Mouse (Mus musculus) limb, embryonic 13.5 days (tissue): ENCODE results near the gene Tec. TPM values are rescaled to one million over a fixed set of nuclear protein-coding genes. Genes with fewer than 3 reads are reported as not detected.

Experiments used
- ATAC-seq: fragments of 200-750 bp; cut with Nextera tagmentation; 2 replicates; pipeline ENCODE4 v1.8.0; 2017; ENCODE audit warnings: low read depth, moderate number of reproducible peaks, moderate TSS enrichment; ENCODE audit not compliant: low FRiP score
- H3K27ac ChIP-seq: fragments of 300-500 bp; sonication (generic); 2 replicates; pipeline ENCODE4 v1.5.1; 2015; ENCODE audit warnings: inconsistent platforms, mild to moderate bottlenecking, moderate library complexity
- H3K27me3 ChIP-seq: fragments of 300-500 bp; sonication (generic); 2 replicates; pipeline ENCODE4 v1.6.1; 2015; ENCODE audit warnings: mild to moderate bottlenecking, inconsistent platforms
- H3K36me3 ChIP-seq: fragments of 300-500 bp; sonication (generic); 2 replicates; pipeline ENCODE4 v1.6.1; 2015; ENCODE audit warnings: inconsistent platforms, mild to moderate bottlenecking, moderate library complexity
- H3K4me1 ChIP-seq: fragments of 300-500 bp; sonication (generic); 2 replicates; pipeline ENCODE4 v1.6.1; 2015; ENCODE audit warnings: inconsistent platforms
- H3K4me2 ChIP-seq: fragments of 300-500 bp; sonication (generic); replicated peaks from 2 replicates; pipeline ENCODE4 v1.6.1; 2015; ENCODE audit warnings: inconsistent platforms, mild to moderate bottlenecking, moderate library complexity
- H3K4me3 ChIP-seq: fragments of 300-500 bp; sonication (generic); 2 replicates; pipeline ENCODE4 v1.5.1; 2015; ENCODE audit warnings: moderate library complexity, mild to moderate bottlenecking, inconsistent platforms
- H3K9ac ChIP-seq: fragments of 300-500 bp; sonication (generic); 2 replicates; pipeline ENCODE4 v1.6.1; 2015; ENCODE audit warnings: mild to moderate bottlenecking, inconsistent platforms
- H3K9me3 ChIP-seq: fragments of 300-500 bp; sonication (generic); 2 replicates; pipeline ENCODE4 v1.6.1; 2016; ENCODE audit warnings: inconsistent platforms
- WGBS: fragments of 180-500 bp; shearing (Covaris S2); methylation state at CpG from one replicate; pipeline ENCODE4 v1.1.7; 2015; 5-methylcytosine and 5-hydroxymethylcytosine counted together
- polyA plus RNA-seq: library from polyadenylated mRNA; unstranded; fragments of >200 nt; fragmentation: Nextera tagmentation; extraction: Ambion mirVana; gene quantifications from 2 replicates; pipeline ENCODE4 v1.2.1, GENCODE M21; 2015

Tec gene
- polyA plus RNA-seq, 1 experiment from 2014 or later = 5.5 TPM

DNA sequence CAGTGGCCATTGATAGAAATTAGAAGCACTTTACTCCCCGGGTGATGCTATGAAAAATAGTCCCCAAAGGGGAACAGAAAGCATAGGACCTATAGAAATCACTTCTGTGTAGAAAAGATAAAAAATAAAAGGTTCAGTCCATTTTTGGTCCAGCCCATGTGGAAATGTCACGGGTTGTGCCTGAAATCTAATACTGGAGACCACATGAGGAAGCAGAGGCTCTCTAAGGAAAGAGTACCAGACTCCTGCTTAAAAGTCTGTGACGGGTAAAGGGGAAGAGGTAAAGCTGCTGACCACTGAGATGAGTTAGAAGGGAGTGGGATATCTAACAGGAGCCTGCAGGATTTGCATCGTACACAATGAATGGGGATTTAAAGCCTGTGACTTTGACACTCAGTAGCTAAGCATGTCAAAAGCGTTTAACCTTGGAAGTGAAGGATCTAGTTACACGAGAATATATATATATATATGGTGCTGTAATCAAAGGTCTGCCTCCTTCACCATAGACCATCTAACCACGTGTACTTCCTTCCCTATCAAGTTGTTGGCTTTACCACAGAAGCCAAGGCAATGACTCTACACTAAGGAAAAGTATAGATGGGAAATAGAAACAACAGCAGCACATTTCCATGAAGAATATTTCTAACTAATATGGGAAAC, 6.4 kb downstream of the Tec start:
- H3K4me1 ChIP-seq = peaks cover 11% of the 10 kb centered on the region; the same call in 1 of the 2 replicates
- no peak overlapping the region for H3K9ac ChIP-seq
- H3K4me2 ChIP-seq = no peak overlapping the region
- H3K27me3 ChIP-seq = peaks cover 29% of the 10 kb centered on the region
- no peak overlapping the region for H3K4me3 ChIP-seq
- no peak for ATAC-seq
- WGBS = 61% methylated on average over 7 of the region's 7 CpGs
- peaks cover 11% of the 10 kb centered on the region; the same call in 1 of the 2 replicates for H3K9me3 ChIP-seq
- no peaks in the 10 kb centered on the region for H3K36me3 ChIP-seq
- H3K27ac ChIP-seq = no peak overlapping the region

DNA sequence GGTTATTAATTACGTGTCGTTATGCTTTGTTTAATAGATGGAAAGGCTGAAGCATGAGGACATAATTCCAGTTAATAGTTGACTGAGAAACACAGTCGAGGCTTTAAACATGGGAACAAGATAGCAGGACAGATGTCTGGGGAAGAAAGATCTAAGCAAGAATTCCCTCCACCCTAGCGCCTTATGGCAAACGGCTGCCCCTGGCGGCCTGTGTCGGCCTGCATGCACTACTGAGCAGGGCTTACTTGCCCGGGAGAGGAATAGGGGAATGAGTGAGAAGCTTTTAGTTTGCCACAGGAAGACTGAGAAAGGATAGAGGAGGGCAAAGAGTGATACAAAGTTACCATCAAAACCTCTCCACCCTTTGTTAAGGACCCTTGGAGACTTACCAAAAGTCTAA, 7.4 kb downstream of the Tec start:
- peaks cover 11% of the 10 kb centered on the region; the same call in 1 of the 2 replicates for H3K9me3 ChIP-seq
- 74% methylated on average over 8 of the region's 8 CpGs for WGBS
- H3K27me3 ChIP-seq = peaks cover 19% of the 10 kb centered on the region
- no peak for ATAC-seq
- H3K27ac ChIP-seq = no peak overlapping the region
- no peaks in the 10 kb centered on the region for H3K36me3 ChIP-seq
- H3K4me1 ChIP-seq = peaks cover 21% of the 10 kb centered on the region; the same call in 1 of the 2 replicates
- no peak overlapping the region for H3K4me2 ChIP-seq
- no peak overlapping the region for H3K9ac ChIP-seq
- no peak overlapping the region for H3K4me3 ChIP-seq

DNA sequence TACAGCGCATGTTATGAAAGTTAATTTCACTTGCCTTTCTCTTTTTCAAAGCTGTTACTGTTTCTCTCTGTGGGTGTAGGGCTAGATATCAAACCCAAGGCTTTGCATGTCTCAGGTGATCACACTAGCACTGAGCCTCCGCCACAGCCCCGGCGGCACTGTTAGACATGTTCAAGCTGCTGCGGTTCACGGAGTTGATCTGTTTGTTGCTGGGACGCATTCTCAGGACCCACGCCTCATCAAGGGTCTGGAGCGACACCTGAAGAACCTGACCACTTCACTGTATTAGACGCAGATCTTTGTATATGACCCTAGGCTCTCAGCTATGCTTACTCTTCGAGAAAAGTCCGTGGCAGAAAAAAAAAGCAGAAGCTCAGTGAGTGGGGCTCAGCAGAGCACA, 10.0 kb downstream of the Tec start:
- Histone ChIP-seq H3K4me1 (peaks cover 29% of the 10 kb centered on the region; the same call in 1 of the 2 replicates), H3K36me3 (no peaks in the 10 kb centered on the region), H3K4me3 (no peak overlapping the region), H3K27me3 (no peaks in the 10 kb centered on the region), H3K9me3 (peaks cover 11% of the 10 kb centered on the region; the same call in 1 of the 2 replicates), H3K27ac (no peak overlapping the region), H3K9ac (no peak overlapping the region), H3K4me2 (no peak overlapping the region)
- WGBS = 89% methylated on average over 12 of the region's 12 CpGs
- ATAC-seq = no peak

DNA sequence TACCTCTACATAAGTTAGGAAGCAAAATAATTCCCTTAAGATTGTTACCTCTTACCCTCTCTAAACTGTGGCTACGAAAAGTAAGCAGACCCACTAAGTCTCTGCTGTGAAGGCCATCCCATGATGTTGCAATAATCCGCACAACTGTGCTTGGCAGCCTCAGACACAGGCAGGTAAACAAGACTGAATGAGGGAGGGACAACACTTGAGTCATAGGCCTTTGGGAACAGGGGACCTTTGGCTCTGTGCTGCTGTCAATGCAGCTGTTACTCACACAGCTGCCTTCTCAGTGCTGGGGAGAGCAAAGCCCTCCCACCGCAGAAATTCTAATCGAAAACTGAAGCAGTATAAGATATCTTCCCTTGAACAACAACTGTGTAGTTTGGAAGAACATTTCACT, 10.5 kb downstream of the Tec start:
- ATAC-seq = no peak; the same call in 1 of the 2 replicates
- WGBS = 75% methylated on average over 4 of the region's 4 CpGs
- H3K9ac ChIP-seq = no peak overlapping the region
- H3K4me1 ChIP-seq = peaks cover 29% of the 10 kb centered on the region; the same call in 1 of the 2 replicates
- H3K27me3 ChIP-seq = no peaks in the 10 kb centered on the region
- H3K9me3 ChIP-seq = peaks cover 11% of the 10 kb centered on the region; the same call in 1 of the 2 replicates
- no peaks in the 10 kb centered on the region for H3K36me3 ChIP-seq
- H3K4me3 ChIP-seq = no peak overlapping the region
- H3K4me2 ChIP-seq = no peak overlapping the region
- H3K27ac ChIP-seq = no peak overlapping the region

DNA sequence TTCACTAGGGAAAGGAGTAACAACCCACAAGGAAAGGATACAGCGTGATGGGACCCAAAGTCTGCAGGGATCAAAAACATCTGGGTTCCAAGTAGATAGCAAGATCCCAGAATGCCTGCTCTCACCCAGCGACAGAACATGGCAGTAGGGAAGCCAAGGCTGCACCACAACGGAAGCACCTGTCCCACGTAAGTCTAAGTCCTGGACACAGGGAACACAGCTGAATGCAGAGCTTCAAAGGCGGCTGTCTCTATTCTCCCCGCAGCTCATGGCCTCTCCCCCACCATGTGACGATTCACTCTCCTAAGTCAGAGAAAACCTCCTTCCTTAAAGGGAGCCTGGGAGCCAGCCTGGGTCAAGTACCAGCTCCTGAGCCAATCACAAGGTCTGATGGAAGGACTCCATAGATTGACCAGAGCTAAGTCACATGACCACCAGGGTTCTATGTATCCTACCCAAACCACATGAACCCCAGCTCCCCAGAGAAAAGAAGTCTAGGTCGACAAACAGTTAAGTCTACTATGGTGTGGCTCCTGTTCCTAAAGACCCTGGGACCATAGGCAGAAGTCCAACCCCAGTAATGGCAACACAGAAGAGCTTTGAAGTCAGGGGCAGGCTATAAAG, 11.9 kb downstream of the Tec start:
- Histone ChIP-seq H3K36me3 (no peaks in the 10 kb centered on the region), H3K27ac (no peak overlapping the region), H3K4me3 (no peak overlapping the region), H3K9me3 (peaks cover 11% of the 10 kb centered on the region; the same call in 1 of the 2 replicates), H3K4me1 (peaks cover 25% of the 10 kb centered on the region; the same call in 1 of the 2 replicates), H3K4me2 (no peak overlapping the region), H3K27me3 (no peaks in the 10 kb centered on the region), H3K9ac (no peak overlapping the region)
- 0 out of 2 replicates have a peak, but pooled peaks have one; percentile 0 for ATAC-seq
- WGBS = 76% methylated on average over 8 of the region's 8 CpGs

DNA sequence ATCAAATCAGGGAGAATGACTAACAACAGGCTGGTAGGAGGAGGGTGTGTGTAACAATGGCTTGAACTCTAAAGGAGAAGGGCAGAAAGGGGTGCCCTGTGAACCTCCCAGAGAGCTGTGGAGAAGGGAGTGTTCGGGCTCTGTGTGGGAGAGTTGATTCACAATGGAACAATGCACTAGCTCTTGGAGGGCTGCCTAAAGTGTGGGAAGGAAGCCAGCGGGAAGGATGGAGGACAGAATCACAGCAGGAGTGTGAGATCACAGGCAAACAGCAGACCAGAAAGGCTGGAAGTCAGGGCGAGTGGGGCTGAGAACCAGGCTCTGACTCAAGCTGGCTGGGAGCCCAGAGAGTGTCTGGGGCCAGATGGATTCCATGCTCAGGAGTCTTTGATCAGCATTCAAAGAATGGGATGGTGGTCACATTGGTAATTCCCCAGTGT, 12.6 kb downstream of the Tec start:
- H3K27me3 ChIP-seq = no peaks in the 10 kb centered on the region
- H3K4me1 ChIP-seq = peaks cover 25% of the 10 kb centered on the region; the same call in 1 of the 2 replicates
- peaks cover 11% of the 10 kb centered on the region; the same call in 1 of the 2 replicates for H3K9me3 ChIP-seq
- ATAC-seq = peak; percentile 87
- H3K27ac ChIP-seq = peak overlapping the region; percentile 29; the same call in 1 of the 2 replicates
- no peak overlapping the region for H3K4me2 ChIP-seq
- no peak overlapping the region for H3K4me3 ChIP-seq
- no peak overlapping the region for H3K9ac ChIP-seq
- WGBS = 28% methylated on average over 3 of the region's 3 CpGs
- no peaks in the 10 kb centered on the region for H3K36me3 ChIP-seq

DNA sequence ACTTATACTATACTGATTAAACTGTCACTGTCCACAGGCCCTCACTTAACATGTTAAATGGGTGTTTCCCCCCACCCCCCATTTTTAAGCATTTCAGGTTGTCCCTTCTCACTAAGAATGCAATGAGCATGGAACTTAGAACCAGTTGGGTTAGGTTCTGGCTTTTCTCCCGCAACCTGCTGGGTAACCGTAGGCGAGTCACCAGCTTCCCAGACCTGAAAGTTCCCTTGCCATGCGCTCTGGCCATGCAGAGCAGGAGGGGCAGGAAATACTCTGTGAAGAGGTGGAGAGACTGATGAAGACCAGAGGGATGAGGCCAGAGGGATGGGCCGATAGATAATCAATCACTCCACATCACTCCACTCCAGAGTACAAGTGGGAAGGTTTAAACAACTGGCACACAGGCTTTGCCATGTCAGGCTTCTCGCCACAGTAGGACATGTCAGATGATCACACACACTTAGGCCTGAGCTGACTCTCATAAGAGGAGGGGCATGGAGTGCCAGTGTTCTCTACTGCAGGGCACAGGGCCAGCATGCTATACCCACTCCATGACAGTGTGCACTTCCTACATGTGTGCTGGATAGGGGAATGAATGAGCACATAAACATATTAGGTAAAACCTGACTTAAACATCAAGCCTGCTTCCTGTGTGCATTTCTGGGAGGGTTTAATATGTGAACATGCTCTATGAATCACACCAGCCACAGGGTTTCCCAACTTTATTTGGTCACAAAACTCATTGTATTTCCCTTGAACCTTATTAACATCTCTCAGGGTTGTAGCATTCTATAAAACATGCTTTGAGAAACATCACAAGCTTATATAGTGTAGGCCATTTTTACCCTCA, 13.9 kb downstream of the Tec start:
- ATAC-seq = no peak
- Histone ChIP-seq H3K4me3 (no peak overlapping the region), H3K9me3 (peaks cover 4% of the 10 kb centered on the region; the same call in 1 of the 2 replicates), H3K4me1 (peaks cover 25% of the 10 kb centered on the region; the same call in 1 of the 2 replicates), H3K4me2 (no peak overlapping the region), H3K9ac (no peak overlapping the region), H3K27ac (0 out of 2 replicates have a peak overlapping the region, but pooled peaks have one; percentile 28), H3K27me3 (no peaks in the 10 kb centered on the region), H3K36me3 (no peaks in the 10 kb centered on the region)
- WGBS = 75% methylated on average over 6 of the region's 6 CpGs

DNA sequence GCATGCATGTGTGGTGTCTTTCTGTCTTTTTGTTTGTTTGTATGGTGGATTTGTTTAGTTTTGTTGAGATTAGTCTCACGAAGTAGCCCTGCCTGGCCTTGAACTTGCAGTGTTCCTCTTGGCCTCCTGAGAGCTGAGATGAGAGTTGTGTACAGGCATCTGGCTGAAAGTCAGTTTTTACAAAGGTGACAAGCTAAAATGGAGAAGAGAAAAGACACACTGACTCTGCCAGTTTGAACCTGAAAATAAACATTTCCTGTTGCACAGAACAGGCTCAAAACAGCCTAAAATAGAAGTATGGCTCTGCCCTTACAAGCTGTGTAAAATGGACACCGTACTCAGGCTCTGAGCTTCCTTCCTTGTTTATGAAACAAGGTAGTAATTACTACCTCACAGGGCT, 14.9 kb downstream of the Tec start:
- Histone ChIP-seq H3K27ac (no peak overlapping the region), H3K9ac (no peak overlapping the region), H3K4me2 (no peak overlapping the region), H3K9me3 (no peaks in the 10 kb centered on the region), H3K4me1 (peaks cover 27% of the 10 kb centered on the region; the same call in 1 of the 2 replicates), H3K27me3 (no peaks in the 10 kb centered on the region), H3K4me3 (no peak overlapping the region), H3K36me3 (no peaks in the 10 kb centered on the region)
- ATAC-seq = no peak
- WGBS = 75% methylated on average over 2 of the region's 2 CpGs

DNA sequence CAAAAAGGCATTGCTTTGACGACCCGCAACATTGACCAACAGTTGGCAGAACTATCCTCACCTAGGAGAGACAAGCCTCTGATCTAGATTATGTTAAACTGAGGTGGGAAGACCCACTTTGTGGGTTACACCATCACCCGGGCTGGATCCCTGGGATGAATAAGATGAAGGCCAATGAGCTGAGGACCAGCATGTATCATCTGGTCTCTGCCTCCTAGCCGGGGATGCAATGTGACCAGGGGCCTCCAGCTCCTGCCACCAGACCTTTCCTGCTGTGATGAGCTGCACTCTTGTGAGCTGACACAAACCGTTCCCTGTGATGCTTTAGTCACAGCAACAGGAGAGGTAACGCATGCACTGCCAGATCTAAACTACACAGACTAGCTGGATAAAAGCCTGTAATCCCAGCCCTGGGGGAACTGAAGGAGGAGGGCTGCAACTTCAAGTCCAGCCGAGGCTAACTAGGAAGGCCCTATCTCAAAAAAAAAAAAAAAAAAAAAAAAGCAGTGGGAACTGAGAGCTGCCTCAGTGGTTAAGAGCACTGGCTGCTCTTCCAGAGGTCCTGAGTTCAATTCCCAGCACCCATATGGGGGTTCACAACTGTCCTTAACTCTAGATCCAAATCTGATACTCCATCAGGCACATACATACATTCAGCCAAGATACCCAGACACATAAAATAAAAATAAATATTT, 15.8 kb downstream of the Tec start:
- Histone ChIP-seq H3K9me3 (no peaks in the 10 kb centered on the region), H3K4me3 (no peak overlapping the region), H3K27me3 (no peaks in the 10 kb centered on the region), H3K27ac (no peak overlapping the region), H3K4me2 (no peak overlapping the region), H3K36me3 (no peaks in the 10 kb centered on the region), H3K9ac (no peak overlapping the region), H3K4me1 (peaks cover 25% of the 10 kb centered on the region; the same call in 1 of the 2 replicates)
- WGBS = 74% methylated on average over 7 of the region's 7 CpGs
- no peak for ATAC-seq

DNA sequence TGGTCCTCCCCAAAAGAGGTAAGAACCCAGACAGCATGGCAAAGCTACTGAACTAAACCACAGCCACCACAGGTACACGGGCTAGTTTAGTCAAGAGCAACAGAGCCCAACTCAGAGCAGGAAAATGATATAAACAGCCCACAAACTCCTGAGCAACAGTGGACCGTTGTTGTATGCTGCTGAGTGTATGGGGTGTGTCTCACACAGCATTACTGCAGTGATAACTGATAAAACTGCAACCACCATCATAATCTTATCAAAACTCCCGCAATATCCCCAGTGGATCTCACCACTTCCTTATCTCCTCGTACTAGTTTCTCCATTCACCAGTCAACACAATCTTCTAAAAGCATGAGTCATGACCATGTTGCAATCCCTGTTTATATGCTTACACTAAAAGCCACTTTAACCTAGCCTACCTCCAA, 16.6 kb downstream of the Tec start:
- 80% methylated on average over 4 of the region's 4 CpGs for WGBS
- H3K36me3 ChIP-seq = no peaks in the 10 kb centered on the region
- H3K27me3 ChIP-seq = no peaks in the 10 kb centered on the region
- H3K9ac ChIP-seq = no peak overlapping the region
- H3K27ac ChIP-seq = no peak overlapping the region
- H3K4me2 ChIP-seq = no peak overlapping the region
- H3K4me1 ChIP-seq = peaks cover 19% of the 10 kb centered on the region; the same call in 1 of the 2 replicates
- no peak for ATAC-seq
- no peaks in the 10 kb centered on the region for H3K9me3 ChIP-seq
- H3K4me3 ChIP-seq = no peak overlapping the region

DNA sequence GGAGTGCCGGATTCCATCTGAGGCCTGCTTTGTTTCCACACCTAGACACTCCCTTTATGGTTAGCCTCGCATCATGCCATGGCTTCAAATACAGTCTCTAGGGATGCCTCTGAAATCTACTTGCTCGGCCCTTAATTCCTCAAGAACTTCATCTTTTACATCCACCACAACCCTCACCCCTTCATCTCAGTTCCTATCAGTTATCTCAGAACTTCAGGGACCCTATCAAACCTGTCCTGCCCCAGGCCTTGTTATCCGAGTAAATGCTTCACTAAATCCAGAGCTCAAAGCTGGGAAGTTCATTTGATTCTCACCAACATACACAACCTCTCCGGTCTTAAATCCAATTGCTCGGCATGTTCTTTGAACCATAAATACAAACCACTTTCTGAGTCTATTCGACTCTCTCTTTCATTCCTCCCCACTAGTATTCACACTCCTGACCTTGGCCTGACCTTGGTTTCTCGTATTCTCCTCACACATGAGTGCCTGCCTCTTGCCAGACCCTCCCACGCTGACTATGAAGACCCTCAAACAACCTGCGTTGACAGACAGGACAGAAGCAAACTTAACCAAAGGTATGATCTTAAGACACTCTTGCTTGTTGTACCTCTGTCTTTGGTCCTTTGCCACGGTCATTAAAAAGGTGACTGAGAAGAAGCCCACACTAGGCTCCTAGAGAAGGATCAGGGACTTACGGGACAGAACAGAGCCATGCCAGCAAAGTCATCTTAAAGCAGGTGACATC, 17.2 kb downstream of the Tec start:
- no peak for ATAC-seq
- Histone ChIP-seq H3K4me1 (peaks cover 14% of the 10 kb centered on the region), H3K9ac (no peak overlapping the region), H3K27ac (no peak overlapping the region), H3K4me2 (no peak overlapping the region), H3K9me3 (no peaks in the 10 kb centered on the region), H3K4me3 (no peak overlapping the region), H3K27me3 (no peaks in the 10 kb centered on the region), H3K36me3 (no peaks in the 10 kb centered on the region)
- WGBS = 81% methylated on average over 12 of the region's 12 CpGs
